Mouse (Mus musculus) frontal cortex, postnatal 14 days (tissue): ENCODE data around the gene Akna.
A peak's percentile ranks its signal among the peaks of the same experiment; 100 is the strongest.

Experiments used
- DNase-seq, 2 experiments: peaks; one replicate each; pipeline ENCODE4 v3.0.0; 2022; ENCODE audit warnings: low spot score in 2 of 2

The Akna gene

DNA sequence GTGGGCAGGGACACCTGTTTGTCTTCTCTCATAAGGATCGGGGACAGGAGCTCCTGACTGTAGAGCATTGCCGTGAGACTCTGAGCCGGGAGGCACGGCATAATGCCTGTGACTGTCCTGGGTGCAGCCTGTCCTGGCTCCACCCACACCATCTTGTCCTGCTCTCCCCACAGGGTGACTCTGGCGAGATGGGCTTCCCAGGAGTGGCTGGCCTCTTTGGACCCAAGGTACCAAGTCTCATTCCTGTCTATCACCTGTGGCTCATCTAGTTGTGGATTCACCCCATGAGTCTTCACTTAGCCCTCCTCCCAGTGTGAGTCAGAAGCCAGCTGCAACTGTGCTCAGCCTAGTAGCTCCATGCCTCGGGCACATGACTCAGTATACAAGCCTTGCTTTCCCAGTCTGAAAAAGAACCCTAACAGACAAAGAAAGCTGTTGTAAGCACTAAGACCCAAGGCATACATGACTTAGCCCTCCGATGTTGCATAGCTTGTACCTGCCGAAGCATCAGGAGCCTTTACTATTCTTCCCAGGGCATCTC, 79.8 kb downstream of the Akna start:
- no peak for DNase-seq

DNA sequence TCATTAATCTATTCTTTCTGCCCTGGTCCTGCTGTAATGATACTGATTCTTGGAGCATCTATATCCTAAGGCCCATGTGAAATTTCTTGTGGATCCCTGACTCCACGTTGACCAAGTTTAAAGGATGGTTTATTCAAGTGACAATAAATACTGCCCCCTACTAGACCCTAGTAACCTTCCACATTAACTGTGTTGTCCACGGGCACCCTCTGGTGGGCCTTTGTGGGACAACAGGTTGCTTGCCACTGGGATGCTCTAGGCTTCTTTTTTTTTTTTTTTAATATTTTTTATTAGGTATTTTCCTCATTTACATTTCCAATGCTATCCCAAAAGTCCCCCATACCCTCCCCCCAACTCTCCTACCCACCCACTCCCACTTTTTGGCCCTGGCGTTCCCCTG, 83.6 kb downstream of the Akna start:
- DNase-seq: peak in 1 of 2 experiments; percentile 51
